Mouse (Mus musculus): ENCODE results near the gene Arhgap11a.

- no peak for TF ChIP-seq TAL1 (IDR thresholded peaks at IDR 0.05; ENCODE audit: low read length)
- no peak for TF ChIP-seq GATA1 (IDR thresholded peaks at IDR 0.05; ENCODE audit: low read length)
These were observed 40.8 kb downstream of the Arhgap11a start for GRCm38 (mm10) chr2:113807640-113808039.
